ENCODE assay signal across 9 mouse cellular contexts in the genomic region with DNA sequence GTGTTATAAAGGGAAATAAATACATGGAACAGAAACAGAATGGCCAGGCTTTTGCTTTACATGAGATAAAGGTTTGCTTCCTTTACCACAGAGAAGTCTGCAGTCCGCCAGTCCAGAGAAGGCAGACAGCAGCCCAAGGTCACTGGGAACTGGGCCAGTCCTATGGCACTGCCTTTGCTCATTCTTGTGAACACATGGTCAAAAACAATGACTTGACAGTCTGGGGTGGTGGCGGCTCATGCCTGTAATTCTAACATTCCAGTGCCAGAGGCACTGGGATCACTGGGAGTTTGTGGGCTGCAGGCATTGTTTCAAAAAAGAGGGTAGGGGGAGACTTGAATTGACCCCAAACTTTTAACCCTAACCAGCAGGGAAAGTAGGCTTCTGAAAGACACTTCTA. TPM values are rescaled to one million over a fixed set of nuclear protein-coding genes. Genes with fewer than 3 reads are reported as not detected.
DNase-seq lines count a peak whose midpoint lies in the region; ATAC-seq and TF ChIP-seq lines count a peak whose summit lies in the region.
"Had no signal": no experiment of that assay in that cellular context is flagged by ENCODE, and none has a peak within 500 bp of the region (broad histone marks: within the 10 kb centered on the region; RNA-seq: fewer than 3 reads in every experiment).

No protein-coding gene starts in this region.

- TF ChIP-seq EP300 in lung, postnatal 0 days (IDR thresholded peaks at IDR 0.05): no peak

- 50% methylated on average over 2 of the region's 2 CpGs for WGBS in lung, postnatal 0 days

- H3K9me3 ChIP-seq in lung, postnatal 0 days (ENCODE audit: low read length): no peaks in the 10 kb centered on the region
- H3K9me3 ChIP-seq: neural tube, embryonic 13.5 days had no signal

- DNase-seq in gastrocnemius, adult 2 months: peak; percentile 19
- DNase-seq in gastrocnemius, postnatal 4 days (ENCODE audit: low spot score in 2 of 2): no peak
- peak; percentile 85 for DNase-seq in adrenal gland, postnatal 14 days
- peak; percentile 16 for DNase-seq in heart, postnatal 25 days (ENCODE audit: low spot score)
- DNase-seq in lung, postnatal 0 days (ENCODE audit: low spot score): peak; percentile 44
- no peak for DNase-seq in urinary bladder, postnatal 10 days (ENCODE audit: low spot score)
- no peak for DNase-seq in left cerebral cortex, adult 18-20 months (ENCODE audit: low spot score in 2 of 2)

- no peaks in the 10 kb centered on the region for H3K36me3 ChIP-seq in lung, postnatal 0 days (ENCODE audit: insufficient read depth, low read length)
- H3K36me3 ChIP-seq: neural tube, embryonic 13.5 days had no signal

- H3K27me3 ChIP-seq in lung, postnatal 0 days (replicated peaks; ENCODE audit: insufficient read depth, low read length): no peaks in the 10 kb centered on the region
- H3K27me3 ChIP-seq: neural tube, embryonic 13.5 days had no signal

- peak overlapping the region; percentile 12 for H3K27ac ChIP-seq in gastrocnemius, adult 2 months
- no peak overlapping the region for H3K27ac ChIP-seq in lung, postnatal 0 days (ENCODE audit: low read length)
- H3K27ac ChIP-seq: neural tube, embryonic 13.5 days had no signal

- H3K4me1 ChIP-seq in lung, postnatal 0 days (ENCODE audit: insufficient read depth, low read depth, low read length): peaks cover 3% of the 10 kb centered on the region; the same call in 1 of the 2 replicates

- H3K4me2 ChIP-seq in lung, postnatal 0 days (replicated peaks; ENCODE audit: low read depth, low read length): no peak overlapping the region
- H3K4me2 ChIP-seq: neural tube, embryonic 13.5 days had no signal

- no peak overlapping the region for H3K4me3 ChIP-seq in gastrocnemius, adult 2 months
- H3K4me3 ChIP-seq in lung, postnatal 0 days (ENCODE audit: low read depth, low read length): no peak overlapping the region
- H3K4me3 ChIP-seq: neural tube, embryonic 13.5 days had no signal

- peak; percentile 26; the same call in 1 of the 2 replicates for ATAC-seq in lung, postnatal 0 days
- ATAC-seq in monocyte, adult 5-6 weeks (replicated peaks; ENCODE audit: insufficient number of reproducible peaks, low FRiP score, low TSS enrichment, poor library complexity, severe bottlenecking): no peak

- H3K9ac ChIP-seq in lung, postnatal 0 days (replicated peaks; ENCODE audit: low read depth): no peak overlapping the region
- H3K9ac ChIP-seq: neural tube, embryonic 13.5 days had no signal

- intact Hi-C loops in gastrocnemius, adult 2 months (cut with DNase I): no loop called here
- intact Hi-C loops in heart, postnatal 25 days (cut with DNase I): no loop called here

- TF ChIP-seq CTCF in gastrocnemius, adult 2 months (IDR thresholded peaks at IDR 0.05): no peak
- no peak for TF ChIP-seq CTCF in lung, postnatal 0 days (IDR thresholded peaks at IDR 0.05)

RNA-seq across cellular contexts. Expression of gene Ivns1abp, which starts 5.3 kb away (rescaled TPM):
- total RNA-seq in gastrocnemius, adult 2 months (2021): 100 to 1,000 TPM; 124 to 159 TPM
- 100 to 1,000 TPM; 108 to 124 TPM for total RNA-seq in gastrocnemius, postnatal 4 days (2021)
- 200 and 309 TPM in 2 replicates for total RNA-seq in adrenal gland, postnatal 14 days (2021)
- 100 to 1,000 TPM; 516 to 557 TPM for total RNA-seq in heart, postnatal 25 days (2021)
- polyA plus RNA-seq in lung, postnatal 0 days (2015; fragmentation: Nextera tagmentation; extraction: Ambion mirVana): 107 and 117 TPM in 2 replicates
- 269 to 290 TPM (median 273 TPM) in 3 replicates for total RNA-seq in monocyte, adult 5-6 weeks (2017)
- 100 to 1,000 TPM; 123 to 136 TPM for total RNA-seq in left cerebral cortex, adult 18-20 months (2021)

Comparison
In these comparisons a context has a peak if more than half of its experiments do, and no peak if none do; other contexts are left out.
1. DNase-seq: peak in gastrocnemius, adult 2 months (single experiment), adrenal gland, postnatal 14 days (single experiment), heart, postnatal 25 days (single experiment) and lung, postnatal 0 days (single experiment); none in gastrocnemius, postnatal 4 days (0 of 2), urinary bladder, postnatal 10 days (single experiment) and left cerebral cortex, adult 18-20 months (0 of 2).